Mouse (Mus musculus) liver, embryonic 12.5 days (tissue): ENCODE measurements around the gene Hhipl1. TPM values are rescaled to one million over a fixed set of nuclear protein-coding genes. Genes with fewer than 3 reads are reported as not detected.

ENCODE experiments used
- ATAC-seq: fragments of 200-750 bp; cut with Nextera tagmentation; 2 replicates; pipeline ENCODE4 v1.8.0; 2017; ENCODE audit warnings: moderate number of reproducible peaks, mild to moderate bottlenecking, moderate library complexity
- H3K27ac ChIP-seq: fragments of 300-500 bp; sonication (generic); 2 replicates; pipeline ENCODE4 v1.5.1; 2016; ENCODE audit warnings: mild to moderate bottlenecking
- H3K27me3 ChIP-seq: fragments of 300-500 bp; sonication (generic); replicated peaks from 2 replicates; pipeline ENCODE4 v1.6.1; 2016; ENCODE audit warnings: mild to moderate bottlenecking, moderate library complexity
- H3K36me3 ChIP-seq: fragments of 300-500 bp; sonication (generic); 2 replicates; pipeline ENCODE4 v1.6.1; 2016; ENCODE audit warnings: mild to moderate bottlenecking, moderate library complexity
- H3K4me1 ChIP-seq: fragments of 300-500 bp; sonication (generic); 2 replicates; pipeline ENCODE4 v1.6.1; 2016
- H3K4me2 ChIP-seq: fragments of 300-500 bp; sonication (generic); 2 replicates; pipeline ENCODE4 v1.6.1; 2016; ENCODE audit warnings: mild to moderate bottlenecking, moderate library complexity
- H3K4me3 ChIP-seq: fragments of 300-500 bp; sonication (generic); 2 replicates; pipeline ENCODE4 v1.5.1; 2016; ENCODE audit warnings: mild to moderate bottlenecking, moderate library complexity
- H3K9ac ChIP-seq: fragments of 300-500 bp; sonication (generic); 2 replicates; pipeline ENCODE4 v1.6.1; 2016; ENCODE audit warnings: mild to moderate bottlenecking, moderate library complexity
- H3K9me3 ChIP-seq: fragments of 300-500 bp; sonication (generic); replicated peaks from 2 replicates; pipeline ENCODE4 v1.6.1; 2016; ENCODE audit warnings: mild to moderate bottlenecking, moderate library complexity
- WGBS: fragments of 180-500 bp; shearing (Covaris S2); methylation state at CpG from one replicate; pipeline ENCODE4 v1.1.7; 2016; ENCODE audit not compliant: insufficient replicate concordance; 5-methylcytosine and 5-hydroxymethylcytosine counted together
- polyA plus RNA-seq: library from polyadenylated mRNA; unstranded; fragments of >200 nt; fragmentation: Nextera tagmentation; extraction: Ambion mirVana; gene quantifications from 2 replicates; pipeline ENCODE4 v1.2.1, GENCODE M21; 2016

Gene Hhipl1
- 0.07 and 0.17 TPM in 2 replicates for polyA plus RNA-seq

- no peaks in the 10 kb centered on the region for H3K36me3 ChIP-seq
- peak within 1 kb of the TSS; percentile 47 for H3K4me3 ChIP-seq
- WGBS = 3% methylated on average over 67 of the region's 67 CpGs
- peak within 1 kb of the TSS; percentile 67 for H3K4me2 ChIP-seq
- peaks cover 64% of the 10 kb centered on the region for H3K27me3 ChIP-seq
- peak within 1 kb of the TSS; percentile 55 for H3K9ac ChIP-seq
- 0 out of 2 replicates have a peak, but pooled peaks have one; percentile 43 for ATAC-seq
- no peaks in the 10 kb centered on the region for H3K9me3 ChIP-seq
- H3K4me1 ChIP-seq = no peaks in the 10 kb centered on the region
- H3K27ac ChIP-seq = no peak within 1 kb of the TSS
Observed at GRCm38 (mm10) chr12:108305812-108306794, at the start of gene Hhipl1. TSS of gene Hhipl1 (plus strand) at chr12:108306270.

GRCm38 (mm10) chr12:108256734-108257133 is 49.3 kb upstream of the Hhipl1 start:
- H3K4me1 ChIP-seq = peaks cover 57% of the 10 kb centered on the region
- WGBS = 68% methylated on average over 10 of the region's 10 CpGs
- no peaks in the 10 kb centered on the region for H3K36me3 ChIP-seq
- H3K4me3 ChIP-seq = no peak overlapping the region
- no peaks in the 10 kb centered on the region for H3K9me3 ChIP-seq
- no peak overlapping the region for H3K9ac ChIP-seq
- no peaks in the 10 kb centered on the region for H3K27me3 ChIP-seq
- no peak for ATAC-seq
- no peak overlapping the region for H3K27ac ChIP-seq
- H3K4me2 ChIP-seq = no peak overlapping the region

- Histone ChIP-seq H3K27ac (no peak overlapping the region), H3K36me3 (no peaks in the 10 kb centered on the region), H3K4me2 (no peak overlapping the region), H3K4me3 (no peak overlapping the region), H3K9ac (no peak overlapping the region), H3K9me3 (no peaks in the 10 kb centered on the region), H3K4me1 (peaks cover 61% of the 10 kb centered on the region), H3K27me3 (no peaks in the 10 kb centered on the region)
- ATAC-seq = no peak
- 80% methylated on average over 24 of the region's 24 CpGs for WGBS
Observed at GRCm38 (mm10) chr12:108259322-108260049, 46.6 kb upstream of the Hhipl1 start.

- Histone ChIP-seq H3K4me1 (peaks cover 67% of the 10 kb centered on the region), H3K27ac (no peak overlapping the region), H3K4me3 (no peak overlapping the region), H3K36me3 (no peaks in the 10 kb centered on the region), H3K9me3 (no peaks in the 10 kb centered on the region), H3K4me2 (no peak overlapping the region), H3K9ac (no peak overlapping the region), H3K27me3 (no peaks in the 10 kb centered on the region)
- WGBS = 73% methylated on average over 12 of the region's 12 CpGs
- no peak for ATAC-seq
Observed at GRCm38 (mm10) chr12:108260950-108261349, 45.1 kb upstream of the Hhipl1 start.

- H3K9me3 ChIP-seq = no peaks in the 10 kb centered on the region
- peak overlapping the region; percentile 15; the same call in 1 of the 2 replicates for H3K4me2 ChIP-seq
- H3K27ac ChIP-seq = no peak overlapping the region
- no peaks in the 10 kb centered on the region for H3K36me3 ChIP-seq
- H3K4me3 ChIP-seq = no peak overlapping the region
- H3K4me1 ChIP-seq = peaks cover 82% of the 10 kb centered on the region
- no peaks in the 10 kb centered on the region for H3K27me3 ChIP-seq
- no peak for ATAC-seq
- no peak overlapping the region for H3K9ac ChIP-seq
- 54% methylated on average over 7 of the region's 7 CpGs for WGBS
Observed at GRCm38 (mm10) chr12:108264918-108265317, 41.2 kb upstream of the Hhipl1 start.

GRCm38 (mm10) chr12:108265831-108266619 is 40.0 kb upstream of the Hhipl1 start:
- ATAC-seq = no peak
- WGBS = 46% methylated on average over 27 of the region's 27 CpGs
- Histone ChIP-seq H3K4me3 (no peak overlapping the region), H3K9ac (no peak overlapping the region), H3K4me1 (peaks cover 89% of the 10 kb centered on the region), H3K9me3 (no peaks in the 10 kb centered on the region), H3K27me3 (no peaks in the 10 kb centered on the region), H3K36me3 (no peaks in the 10 kb centered on the region), H3K27ac (no peak overlapping the region), H3K4me2 (peak overlapping the region; percentile 15)

GRCm38 (mm10) chr12:108267653-108268052 is 38.4 kb upstream of the Hhipl1 start:
- WGBS = 33% methylated on average over 7 of the region's 7 CpGs
- Histone ChIP-seq H3K27me3 (peaks cover 8% of the 10 kb centered on the region; the same call in 1 of the 2 replicates), H3K4me3 (no peak overlapping the region), H3K27ac (0 out of 2 replicates have a peak overlapping the region, but pooled peaks have one; percentile 14), H3K4me2 (no peak overlapping the region), H3K9ac (no peak overlapping the region), H3K9me3 (no peaks in the 10 kb centered on the region), H3K4me1 (peaks cover 89% of the 10 kb centered on the region), H3K36me3 (no peaks in the 10 kb centered on the region)
- ATAC-seq = no peak

GRCm38 (mm10) chr12:108268970-108269369 is 37.1 kb upstream of the Hhipl1 start:
- no peak overlapping the region for H3K4me3 ChIP-seq
- no peak overlapping the region for H3K9ac ChIP-seq
- H3K27ac ChIP-seq = no peak overlapping the region
- no peaks in the 10 kb centered on the region for H3K9me3 ChIP-seq
- H3K27me3 ChIP-seq = peaks cover 21% of the 10 kb centered on the region
- no peak for ATAC-seq
- H3K4me1 ChIP-seq = peaks cover 96% of the 10 kb centered on the region
- H3K36me3 ChIP-seq = no peaks in the 10 kb centered on the region
- no peak overlapping the region for H3K4me2 ChIP-seq
- WGBS = 81% methylated on average over 10 of the region's 10 CpGs

GRCm38 (mm10) chr12:108269699-108270098 is 36.4 kb upstream of the Hhipl1 start:
- peaks cover 29% of the 10 kb centered on the region for H3K27me3 ChIP-seq
- H3K4me3 ChIP-seq = no peak overlapping the region
- no peak for ATAC-seq
- H3K4me2 ChIP-seq = peak overlapping the region; percentile 96; the same call in 1 of the 2 replicates
- H3K27ac ChIP-seq = no peak overlapping the region
- H3K36me3 ChIP-seq = no peaks in the 10 kb centered on the region
- H3K4me1 ChIP-seq = peaks cover 96% of the 10 kb centered on the region
- WGBS = 49% methylated on average over 5 of the region's 5 CpGs
- no peak overlapping the region for H3K9ac ChIP-seq
- H3K9me3 ChIP-seq = no peaks in the 10 kb centered on the region

- Histone ChIP-seq H3K9ac (no peak overlapping the region), H3K4me2 (peak overlapping the region; percentile 96), H3K27ac (0 out of 2 replicates have a peak overlapping the region, but pooled peaks have one; percentile 14), H3K9me3 (no peaks in the 10 kb centered on the region), H3K4me3 (no peak overlapping the region), H3K4me1 (peaks cover 96% of the 10 kb centered on the region), H3K36me3 (no peaks in the 10 kb centered on the region), H3K27me3 (peaks cover 35% of the 10 kb centered on the region)
- 49% methylated on average over 13 of the region's 13 CpGs for WGBS
- no peak for ATAC-seq
Observed at GRCm38 (mm10) chr12:108270240-108270919, 35.7 kb upstream of the Hhipl1 start.
